Mouse (Mus musculus) G1E (cell line): Measurements from ENCODE around the gene Gm12166.

Experiments used
- CTCF ChIP-seq: IDR thresholded peaks from 2 replicates; pipeline ENCODE4 v1.5.1; 2012; ENCODE audit warnings: low read depth, low read length, inconsistent platforms, mixed read lengths
- POLR2AphosphoS5 ChIP-seq: IDR thresholded peaks from 2 replicates; pipeline ENCODE4 v1.6.1; 2012; ENCODE audit warnings: low read depth, low read length, inconsistent platforms; ENCODE audit not compliant: insufficient replicate concordance

GRCm38 (mm10) chr11:46081075-46081474, 29.0 kb upstream of the Gm12166 start:
- TF ChIP-seq POLR2AphosphoS5 (no peak), CTCF (no peak)
